Mouse (Mus musculus) 416B (cell line): ENCODE data around the gene Rala.

Source experiments
- DNase-seq: peaks from one replicate; pipeline ENCODE4 v3.0.0; 2011; ENCODE audit warnings: low read depth

The Rala gene

GRCm38 (mm10) chr13:17884211-17884610 is 59.8 kb downstream of the Rala start:
- DNase-seq = no peak

GRCm38 (mm10) chr13:17879061-17879460 is 65.0 kb downstream of the Rala start:
- DNase-seq = peak; percentile 16

GRCm38 (mm10) chr13:17866741-17867140 is 77.3 kb downstream of the Rala start:
- DNase-seq = no peak

DNA sequence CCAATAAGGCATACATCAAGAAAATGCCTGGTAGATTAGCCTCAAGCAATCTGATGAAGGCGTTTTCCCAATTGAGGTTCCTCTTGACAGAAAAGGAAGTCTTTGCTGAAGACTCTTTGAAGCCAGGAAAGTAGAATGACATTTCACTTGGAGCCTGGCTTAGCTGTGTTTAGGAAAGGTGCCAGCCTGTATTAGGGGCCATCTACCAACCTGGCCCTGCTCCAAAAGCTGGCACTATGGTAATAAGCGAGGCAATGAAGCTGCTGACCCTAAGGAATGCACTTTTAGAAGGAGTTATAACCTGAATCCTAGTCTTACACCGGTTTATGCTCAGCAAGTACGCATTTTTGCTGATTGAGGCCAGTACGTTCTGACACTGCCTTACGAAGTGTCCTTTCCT is 83.5 kb downstream of the Rala start:
- no peak for DNase-seq

- no peak for DNase-seq
Observed at GRCm38 (mm10) chr13:17859365-17860033, 84.5 kb downstream of the Rala start.

GRCm38 (mm10) chr13:17857046-17857445 is 87.0 kb downstream of the Rala start:
- DNase-seq = no peak

GRCm38 (mm10) chr13:17855492-17856138 is 88.4 kb downstream of the Rala start:
- DNase-seq = no peak

DNA sequence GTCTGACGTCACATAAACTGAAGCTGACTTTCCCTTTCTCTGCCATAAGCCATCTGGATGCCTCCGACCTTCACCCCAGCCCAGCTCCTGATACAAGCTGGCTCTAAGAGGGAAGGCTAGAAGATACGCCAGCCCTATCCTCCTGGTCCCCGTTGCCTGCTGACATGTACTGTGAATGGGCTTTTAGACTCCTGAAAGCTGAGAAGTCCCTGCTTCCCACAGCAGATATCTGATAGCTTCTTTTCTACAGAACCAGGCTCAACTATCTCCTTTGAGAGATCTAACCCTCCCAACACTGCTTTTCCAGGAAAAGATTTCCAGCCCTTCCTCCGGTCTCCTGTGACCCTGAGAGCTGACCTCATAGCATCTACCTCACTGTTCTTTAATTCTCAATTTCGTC is 89.3 kb downstream of the Rala start:
- DNase-seq = no peak

GRCm38 (mm10) chr13:17843336-17843735 is 100.7 kb downstream of the Rala start:
- peak; percentile 49 for DNase-seq

GRCm38 (mm10) chr13:17842756-17843155 is 101.3 kb downstream of the Rala start:
- no peak for DNase-seq

GRCm38 (mm10) chr13:17839137-17839536 is 104.9 kb downstream of the Rala start:
- DNase-seq = no peak

GRCm38 (mm10) chr13:17838484-17838851 is 105.6 kb downstream of the Rala start:
- DNase-seq = peak; percentile 85

DNA sequence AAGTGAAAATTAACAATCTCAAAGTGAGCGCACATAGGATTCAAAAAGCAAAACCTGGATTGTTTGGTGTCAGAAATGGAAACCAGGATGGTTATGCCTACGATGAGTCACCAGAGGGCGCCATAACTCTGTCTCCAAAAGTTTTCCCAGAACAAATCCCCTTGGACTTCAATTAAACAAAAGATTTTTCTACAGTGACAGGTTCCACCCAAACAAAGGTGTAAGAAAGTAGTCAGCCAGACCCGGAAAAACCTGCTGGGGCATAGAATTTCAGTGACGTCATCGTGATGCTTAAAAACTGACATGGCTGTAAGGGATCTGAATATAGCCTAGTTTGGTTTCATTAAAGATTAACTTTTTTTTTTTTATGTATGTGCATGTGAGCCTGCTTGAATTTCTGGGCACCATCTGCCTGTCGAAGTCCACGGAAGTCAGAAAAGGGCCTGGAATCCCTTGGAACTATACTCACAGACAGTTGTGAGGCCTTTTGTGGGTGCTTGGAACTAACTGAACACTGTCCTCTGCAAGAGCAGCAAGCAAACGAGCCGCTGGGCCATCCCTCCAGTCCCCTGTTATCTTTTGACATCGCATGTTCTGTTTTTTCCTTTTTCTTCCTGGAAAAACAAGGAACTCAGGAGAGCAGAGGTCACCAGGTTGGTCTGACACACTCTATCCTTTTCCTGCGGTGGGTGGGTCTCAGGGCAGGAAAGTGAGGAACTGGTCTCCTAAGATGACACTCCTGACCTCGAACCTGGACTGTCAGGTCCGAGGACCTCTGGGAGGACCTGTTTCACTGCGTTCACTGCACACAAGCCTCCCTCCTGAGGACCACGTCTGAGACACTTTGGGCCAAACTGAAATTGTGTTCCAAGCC is 106.2 kb downstream of the Rala start:
- DNase-seq = peak; percentile 36

DNA sequence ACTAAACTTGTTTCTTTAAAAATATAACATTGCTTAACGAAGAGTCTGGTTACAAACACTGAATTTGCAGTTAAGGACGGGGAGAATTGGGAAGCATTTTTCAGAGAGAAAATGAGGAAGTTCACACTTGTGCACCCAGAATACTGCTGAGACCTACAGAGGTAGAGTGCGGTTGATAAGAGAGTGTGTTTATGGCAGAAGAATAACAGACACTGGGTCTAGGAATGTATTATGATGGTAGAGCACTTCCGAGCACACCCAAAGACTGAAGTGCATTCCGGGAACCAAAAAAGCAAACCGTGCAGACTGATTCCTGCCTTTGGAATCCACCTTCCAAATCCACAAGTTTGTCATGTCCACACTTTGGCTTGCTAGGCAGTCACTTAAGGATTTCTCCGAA is 107.2 kb downstream of the Rala start:
- peak; percentile 25 for DNase-seq

DNA sequence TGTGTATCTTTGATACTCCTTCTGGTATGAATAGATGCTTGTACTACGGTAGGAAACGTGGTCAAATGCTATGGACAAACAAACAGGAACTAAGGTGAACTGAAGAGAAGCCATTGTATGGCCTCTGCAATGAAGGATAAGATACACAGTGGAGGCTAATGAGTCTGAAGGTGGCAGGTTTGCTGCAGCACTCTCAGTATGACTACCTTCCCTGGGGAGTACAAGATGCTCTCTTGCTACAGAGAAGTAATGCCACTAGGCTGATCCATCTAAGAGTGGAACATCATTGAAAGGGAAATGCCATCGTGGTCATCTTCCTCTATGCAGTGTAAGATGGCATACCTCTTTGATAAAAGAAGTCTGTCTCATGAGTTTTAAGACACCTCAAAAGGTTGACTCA is 111.1 kb downstream of the Rala start:
- no peak for DNase-seq
